Mouse (Mus musculus): ENCODE data around the gene Gm21310. TPM values are rescaled to one million over a fixed set of nuclear protein-coding genes. Genes with fewer than 3 reads are reported as not detected.
"Not testable (repeated sequence)": the region's sequence is repeated elsewhere in the genome, so short reads cannot be mapped to it uniquely, and the experiment has no call there.

Gm21310 gene
- not detected in 2 replicates for polyA plus RNA-seq (2014; fragmentation: Nextera tagmentation; extraction: Ambion mirVana)

DNA sequence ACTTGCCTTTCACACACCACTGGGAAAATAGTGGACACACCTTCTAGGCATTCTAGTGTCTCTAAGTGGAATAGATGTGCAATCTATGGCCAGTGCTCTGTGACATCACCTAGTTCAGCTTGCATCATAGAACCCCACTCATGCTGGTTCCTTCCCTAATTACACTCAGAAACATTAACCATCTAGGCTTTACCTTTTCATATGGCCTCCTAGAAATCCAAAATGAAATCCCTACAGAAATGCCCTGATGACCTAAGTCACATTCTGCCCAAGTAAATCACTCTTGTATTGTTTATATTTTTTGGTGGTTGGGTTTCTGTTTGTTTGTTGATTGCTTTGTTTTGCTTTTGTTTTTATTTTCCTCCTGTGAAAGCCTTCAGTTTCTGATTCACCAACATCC is at the start of gene Gm21310:
Gene Gm21310, minus strand, starts transcription at position 101 of the 400 bp plus-strand sequence.
- ATAC-seq; H3K9me3 ChIP-seq (replicated peaks; ENCODE audit: control insufficient read depth, low read length): not testable (repeated sequence)

More for the DNA sequence above, at the start of gene Gm21310:
- H3K27me3 ChIP-seq (replicated peaks; ENCODE audit: control insufficient read depth, insufficient read depth, low read length); DNase-seq (ENCODE audit: low spot score); H3K4me1 ChIP-seq (ENCODE audit: control insufficient read depth, insufficient read depth, low read length); H3K27ac ChIP-seq (ENCODE audit: low read depth, low read length); H3K36me3 ChIP-seq (ENCODE audit: control insufficient read depth, insufficient read depth, low read length); H3K4me2 ChIP-seq (ENCODE audit: low read length); H3K4me3 ChIP-seq (ENCODE audit: low read depth, low read length); H3K9ac ChIP-seq (ENCODE audit: low read length): not testable (repeated sequence)

Other genes with a start within 250 kb of the Gm21310 start
- gene Gm20834, start 177.4 kb upstream of the Gm21310 start, polyA plus RNA-seq (2014; fragmentation: Nextera tagmentation; extraction: Ambion mirVana): not detected in 2 replicates